Mouse (Mus musculus) gastrocnemius, adult 18-20 months (tissue): Measurements from ENCODE around the gene Inpp5f. TPM values are rescaled to one million over a fixed set of nuclear protein-coding genes. Genes with fewer than 3 reads are reported as not detected.
"Not testable (repeated sequence)": the region's sequence is repeated elsewhere in the genome, so short reads cannot be mapped to it uniquely, and the experiment has no call there.

Experiments
- DNase-seq: peaks from one replicate; pipeline ENCODE4 v3.0.0; 2021; ENCODE audit warnings: low spot score
- total RNA-seq, 2 experiments: library from RNA; stranded (reverse); gene quantifications; 2 replicates each; pipeline ENCODE4 v1.2.3; 2021

Gene Inpp5f
- total RNA-seq, 2 experiments from 2014 or later: 2.3 to 3.2 TPM

- no peak for DNase-seq
Measured at GRCm38 (mm10) chr7:128656970-128657369, 45.8 kb downstream of the Inpp5f start.

GRCm38 (mm10) chr7:128663906-128664305 lies 52.8 kb downstream of the Inpp5f start:
- no peak for DNase-seq

- no peak for DNase-seq
Measured at GRCm38 (mm10) chr7:128664861-128665377, 53.8 kb downstream of the Inpp5f start.

GRCm38 (mm10) chr7:128667788-128668187 lies 56.7 kb downstream of the Inpp5f start:
- DNase-seq: no peak

- no peak for DNase-seq
Measured at GRCm38 (mm10) chr7:128668831-128669230, 57.7 kb downstream of the Inpp5f start.

GRCm38 (mm10) chr7:128671952-128672351 lies 60.8 kb downstream of the Inpp5f start:
- DNase-seq: no peak

- DNase-seq: no peak
Measured at GRCm38 (mm10) chr7:128672408-128673010, 61.4 kb downstream of the Inpp5f start.

- no peak for DNase-seq
Measured at GRCm38 (mm10) chr7:128678546-128678945, 67.4 kb downstream of the Inpp5f start.

GRCm38 (mm10) chr7:128687821-128688564 lies 76.9 kb downstream of the Inpp5f start:
- peak; percentile 32 for DNase-seq

GRCm38 (mm10) chr7:128689347-128689746 lies 78.2 kb downstream of the Inpp5f start:
- DNase-seq: no peak

GRCm38 (mm10) chr7:128690070-128690469 lies 78.9 kb downstream of the Inpp5f start:
- peak; percentile 85 for DNase-seq

- no peak for DNase-seq
Measured at GRCm38 (mm10) chr7:128690796-128691195, 79.7 kb downstream of the Inpp5f start.

GRCm38 (mm10) chr7:128692163-128692562 lies 81.0 kb downstream of the Inpp5f start:
- DNase-seq: no peak

GRCm38 (mm10) chr7:128694848-128695247 lies 83.7 kb downstream of the Inpp5f start:
- DNase-seq: no peak

GRCm38 (mm10) chr7:128699959-128700358 lies 88.8 kb downstream of the Inpp5f start:
- DNase-seq: not testable (repeated sequence)

- peak; percentile 69 for DNase-seq
Measured at GRCm38 (mm10) chr7:128705735-128706134, 94.6 kb downstream of the Inpp5f start.

- no peak for DNase-seq
Measured at GRCm38 (mm10) chr7:128717991-128718390, 106.9 kb downstream of the Inpp5f start.

- DNase-seq: peak; percentile 59
Measured at GRCm38 (mm10) chr7:128724761-128725160, 113.6 kb downstream of the Inpp5f start.

- no peak for DNase-seq
Measured at GRCm38 (mm10) chr7:128725189-128725588, 114.1 kb downstream of the Inpp5f start.

- no peak for DNase-seq
Measured at GRCm38 (mm10) chr7:128726999-128727398, 115.9 kb downstream of the Inpp5f start.

GRCm38 (mm10) chr7:128727701-128728100 lies 116.6 kb downstream of the Inpp5f start:
- DNase-seq: no peak

GRCm38 (mm10) chr7:128728738-128729137 lies 117.6 kb downstream of the Inpp5f start:
- no peak for DNase-seq

GRCm38 (mm10) chr7:128731585-128731984 lies 120.5 kb downstream of the Inpp5f start:
- no peak for DNase-seq
